Mouse (Mus musculus) liver, adult 2 months (tissue): ENCODE data around the gene Krtdap. TPM values are rescaled to one million over a fixed set of nuclear protein-coding genes. Genes with fewer than 3 reads are reported as not detected.
"Not testable (repeated sequence)": the region's sequence is repeated elsewhere in the genome, so short reads cannot be mapped to it uniquely, and the experiment has no call there.

Source experiments
- DNase-seq: peaks from one replicate; pipeline ENCODE4 v3.0.0-alpha.2; 2011; ENCODE audit warnings: low read depth, low spot score; ENCODE audit errors: extremely low read depth
- H3K27ac ChIP-seq: fragments of 200-500 bp; replicated peaks from 2 replicates; pipeline ENCODE4 v1.5.1; 2012; ENCODE audit warnings: low read depth, mild to moderate bottlenecking, control low read depth, inconsistent platforms, low read length; ENCODE audit not compliant: insufficient read depth
- H3K27me3 ChIP-seq: fragments of 200-500 bp; 2 replicates; pipeline ENCODE4 v1.6.1; 2012; ENCODE audit warnings: mild to moderate bottlenecking, moderate library complexity, low read length, inconsistent platforms; ENCODE audit not compliant: control insufficient read depth, insufficient read depth
- H3K36me3 ChIP-seq: fragments of 200-500 bp; 2 replicates; pipeline ENCODE4 v1.6.1; 2012; ENCODE audit warnings: low read length, inconsistent platforms; ENCODE audit not compliant: control insufficient read depth, insufficient read depth
- H3K4me1 ChIP-seq: fragments of 200-500 bp; 2 replicates; pipeline ENCODE4 v1.6.1; 2011; ENCODE audit warnings: low read length; ENCODE audit not compliant: control insufficient read depth, insufficient read depth
- H3K4me3 ChIP-seq: fragments of 200-500 bp; 2 replicates; pipeline ENCODE4 v1.5.1; 2011; ENCODE audit warnings: low read depth, mild to moderate bottlenecking, control low read depth, low read length, moderate library complexity; ENCODE audit not compliant: insufficient read depth
- H3K79me2 ChIP-seq: fragments of 200-500 bp; 2 replicates; pipeline ENCODE4 v1.6.1; 2012; ENCODE audit warnings: inconsistent platforms, mild to moderate bottlenecking, low read length, moderate library complexity; ENCODE audit not compliant: control insufficient read depth, insufficient read depth
- H3K9ac ChIP-seq: fragments of 200-500 bp; 2 replicates; pipeline ENCODE4 v1.6.1; 2012; ENCODE audit warnings: low read depth, mild to moderate bottlenecking, control low read depth, inconsistent platforms, low read length
- CTCF ChIP-seq: fragments of 200-500 bp; IDR thresholded peaks from 2 replicates; pipeline ENCODE4 v1.5.1; 2011; ENCODE audit warnings: low read depth, low read length, control low read depth
- POLR2A ChIP-seq: fragments of 200-500 bp; IDR thresholded peaks from 2 replicates; pipeline ENCODE4 v1.6.1; 2011; ENCODE audit warnings: low read length, control low read depth; ENCODE audit not compliant: insufficient read depth; ENCODE audit errors: extremely low read depth
- WGBS: fragments of 180-500 bp; shearing (Covaris S2); methylation state at CpG from one replicate; pipeline ENCODE4 v1.1.7; 2018; 5-methylcytosine and 5-hydroxymethylcytosine counted together
- polyA plus RNA-seq: library from polyadenylated mRNA; depleted of rRNA; stranded (reverse); fragments of >200 nt; gene quantifications from 2 replicates; pipeline ENCODE4 v1.2.3, GENCODE M21; 2012
- total RNA-seq: library from RNA; depleted of rRNA; stranded (reverse); fragments of >200 nt; gene quantifications from 2 replicates; pipeline ENCODE4 v1.2.3, GENCODE M21; 2014

Gene Krtdap
- total and polyA plus RNA-seq, 2 experiments = not detected

DNA sequence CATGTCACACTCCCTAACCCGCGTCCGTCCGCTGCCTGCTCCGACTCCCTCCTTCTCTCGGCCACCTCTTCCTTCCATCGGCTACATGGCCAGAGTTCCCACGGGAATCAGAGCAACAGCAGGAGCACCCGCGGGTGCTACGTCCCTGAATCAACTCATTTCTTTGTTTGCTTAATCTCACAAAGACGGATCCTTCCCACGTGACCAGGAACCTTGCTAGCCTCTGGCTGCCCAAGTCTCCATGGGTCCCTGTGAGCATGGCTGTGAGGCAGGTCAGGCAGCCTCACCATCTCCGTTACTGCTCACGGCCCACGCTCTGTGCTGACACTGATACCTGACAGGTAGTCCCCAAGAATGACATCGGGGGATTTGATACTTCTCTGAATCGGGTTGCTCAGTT, 36.0 kb downstream of the Krtdap start, which contains the start of gene Ffar2:
Gene Ffar2 (minus strand): TSS at position 101 of the 400 bp plus-strand sequence.
- H3K4me1 ChIP-seq = peaks cover 3% of the 10 kb centered on the region; the same call in 1 of the 2 replicates
- H3K4me3 ChIP-seq = no peak within 1 kb of the TSS
- H3K79me2 ChIP-seq = no peaks in the 10 kb centered on the region
- TF ChIP-seq CTCF (no peak), POLR2A (no peak)
- no peaks in the 10 kb centered on the region for H3K27me3 ChIP-seq
- H3K27ac ChIP-seq = no peak within 1 kb of the TSS
- H3K36me3 ChIP-seq = no peaks in the 10 kb centered on the region
- 94% methylated on average over 18 of the region's 18 CpGs for WGBS
- no peak within 1 kb of the TSS for H3K9ac ChIP-seq
- DNase-seq = no peak

DNA sequence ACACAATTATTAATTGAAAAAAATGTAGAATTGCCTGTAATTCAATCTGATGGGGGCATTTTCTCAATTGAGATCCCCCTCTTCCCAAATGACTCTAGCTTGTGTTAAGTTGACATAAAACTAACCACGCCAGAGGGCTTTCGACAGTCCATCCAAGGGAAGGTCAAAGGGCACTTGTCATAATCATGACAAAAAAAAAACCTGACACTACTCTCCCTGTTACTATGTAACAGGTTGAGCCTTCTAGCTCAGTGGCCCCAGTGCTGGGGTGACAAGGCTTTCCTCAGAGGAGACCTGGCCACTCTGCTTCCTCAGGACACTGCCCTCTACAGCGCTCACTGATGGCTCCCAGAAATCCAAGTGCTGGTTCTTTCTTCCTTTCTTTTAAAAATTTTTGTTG, 36.6 kb downstream of the Krtdap start:
- no peaks in the 10 kb centered on the region for H3K79me2 ChIP-seq
- no peak overlapping the region for H3K9ac ChIP-seq
- 49% methylated on average over 3 of the region's 3 CpGs for WGBS
- DNase-seq = peak; percentile 90
- H3K27me3 ChIP-seq = no peaks in the 10 kb centered on the region
- peaks cover 3% of the 10 kb centered on the region; the same call in 1 of the 2 replicates for H3K4me1 ChIP-seq
- no peaks in the 10 kb centered on the region for H3K36me3 ChIP-seq
- H3K4me3 ChIP-seq = no peak overlapping the region
- H3K27ac ChIP-seq = no peak overlapping the region
- TF ChIP-seq POLR2A = no peak
- no peak for TF ChIP-seq CTCF

DNA sequence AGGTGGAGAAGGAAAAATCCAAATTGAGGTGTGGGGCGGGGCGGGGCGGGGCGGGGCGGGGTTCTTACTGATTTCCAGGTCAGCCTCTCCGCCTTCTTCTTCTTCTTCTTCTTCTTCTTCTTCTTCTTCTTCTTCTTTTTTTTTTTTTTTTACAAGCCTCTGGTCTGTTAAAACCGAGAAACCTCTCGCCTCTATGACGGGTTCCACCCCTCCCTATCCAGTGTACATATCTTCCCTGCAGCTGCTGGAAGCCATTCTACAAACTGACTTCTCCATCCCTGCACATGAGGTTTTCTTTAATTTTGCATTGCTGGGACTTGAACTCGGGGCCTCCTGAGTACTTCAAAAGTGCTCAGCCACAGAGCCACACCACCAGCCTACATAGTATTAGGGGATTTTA, 39.0 kb downstream of the Krtdap start:
- no peak for DNase-seq
- H3K36me3 ChIP-seq = no peaks in the 10 kb centered on the region
- H3K79me2 ChIP-seq = no peaks in the 10 kb centered on the region
- H3K27me3 ChIP-seq = no peaks in the 10 kb centered on the region
- no peak overlapping the region for H3K4me3 ChIP-seq
- no peaks in the 10 kb centered on the region for H3K4me1 ChIP-seq
- WGBS = 92% methylated on average over 10 of the region's 10 CpGs
- no peak overlapping the region for H3K27ac ChIP-seq
- H3K9ac ChIP-seq = no peak overlapping the region
- TF ChIP-seq POLR2A = no peak
- TF ChIP-seq CTCF = no peak

DNA sequence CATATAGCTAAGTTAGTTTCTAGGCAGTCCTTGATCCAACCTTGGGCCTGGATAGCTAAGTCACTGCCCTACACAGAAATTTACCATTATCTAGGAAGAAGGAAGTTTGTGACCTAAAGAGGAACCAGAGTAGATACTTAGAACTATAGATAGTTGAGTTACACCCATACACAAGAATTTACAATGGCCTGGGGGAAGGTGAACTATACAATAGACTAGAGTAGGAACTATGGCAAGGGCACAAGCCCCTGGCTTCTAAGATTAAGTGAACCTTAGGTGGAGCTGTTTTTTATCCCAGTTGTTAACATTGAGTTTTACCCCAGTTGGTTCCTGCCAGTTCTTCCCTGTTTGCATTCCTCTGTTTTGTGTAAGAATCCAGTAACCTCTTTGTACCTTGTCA, 41.2 kb downstream of the Krtdap start:
- H3K4me1 ChIP-seq, H3K9ac ChIP-seq, DNase-seq, H3K4me3 ChIP-seq, H3K27me3 ChIP-seq, H3K36me3 ChIP-seq, H3K79me2 ChIP-seq, H3K27ac ChIP-seq: not testable (repeated sequence)

DNA sequence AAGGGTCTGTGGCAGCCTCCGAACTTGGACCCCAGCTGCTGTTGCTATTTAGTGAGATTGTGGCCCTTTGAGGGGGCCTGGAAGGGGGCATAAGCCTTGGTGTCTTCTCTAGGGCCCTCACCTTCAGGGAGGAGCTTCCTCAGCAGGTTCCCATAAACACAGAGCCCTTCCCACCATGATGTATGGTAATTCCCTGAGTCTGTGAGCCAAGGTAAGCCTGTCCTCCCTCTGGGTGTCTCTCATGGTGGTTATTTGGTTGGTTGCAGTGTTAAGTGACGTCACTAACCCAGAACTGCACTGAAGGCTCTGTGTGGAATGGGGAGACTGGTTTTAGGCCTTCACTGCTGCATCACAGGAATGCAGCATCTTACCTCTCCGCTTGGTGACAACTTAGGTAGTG, 41.7 kb downstream of the Krtdap start:
- Histone ChIP-seq H3K4me1 (no peaks in the 10 kb centered on the region), H3K36me3 (no peaks in the 10 kb centered on the region), H3K4me3 (no peak overlapping the region), H3K79me2 (no peaks in the 10 kb centered on the region), H3K27me3 (0 out of 2 replicates have a peak, but pooled peaks cover 2% of the 10 kb centered on the region), H3K9ac (no peak overlapping the region), H3K27ac (no peak overlapping the region)
- no peak for DNase-seq
- 79% methylated on average over 3 of the region's 3 CpGs for whole genome bisulfite sequencing
- no peak for TF ChIP-seq POLR2A
- TF ChIP-seq CTCF = no peak

DNA sequence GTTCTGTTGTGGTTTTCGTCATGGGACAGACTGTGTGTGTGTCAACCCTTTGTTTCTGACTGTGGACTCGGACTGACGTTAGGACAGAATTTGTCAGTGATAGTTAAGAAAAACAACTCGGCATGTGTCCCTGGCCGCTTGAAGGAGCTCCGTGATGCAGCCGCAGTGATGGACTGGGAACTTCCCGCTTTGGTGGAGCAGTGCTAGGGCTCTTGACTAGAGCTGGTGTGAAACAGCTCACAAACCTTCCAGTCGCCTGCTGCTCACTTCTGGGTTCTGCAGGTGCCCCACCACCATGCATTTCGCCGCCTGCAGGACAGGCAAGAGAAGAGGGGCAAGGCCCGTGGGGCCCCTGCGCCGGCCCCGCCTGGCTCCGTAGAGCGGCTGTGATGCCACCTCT, 44.6 kb downstream of the Krtdap start:
- Histone ChIP-seq H3K79me2 (no peaks in the 10 kb centered on the region), H3K4me1 (no peaks in the 10 kb centered on the region), H3K27me3 (0 out of 2 replicates have a peak, but pooled peaks cover 2% of the 10 kb centered on the region), H3K27ac (no peak overlapping the region), H3K36me3 (no peaks in the 10 kb centered on the region), H3K9ac (no peak overlapping the region), H3K4me3 (no peak overlapping the region)
- TF ChIP-seq CTCF = no peak
- no peak for TF ChIP-seq POLR2A
- no peak for DNase-seq
- WGBS = 83% methylated on average over 11 of the region's 17 CpGs

DNA sequence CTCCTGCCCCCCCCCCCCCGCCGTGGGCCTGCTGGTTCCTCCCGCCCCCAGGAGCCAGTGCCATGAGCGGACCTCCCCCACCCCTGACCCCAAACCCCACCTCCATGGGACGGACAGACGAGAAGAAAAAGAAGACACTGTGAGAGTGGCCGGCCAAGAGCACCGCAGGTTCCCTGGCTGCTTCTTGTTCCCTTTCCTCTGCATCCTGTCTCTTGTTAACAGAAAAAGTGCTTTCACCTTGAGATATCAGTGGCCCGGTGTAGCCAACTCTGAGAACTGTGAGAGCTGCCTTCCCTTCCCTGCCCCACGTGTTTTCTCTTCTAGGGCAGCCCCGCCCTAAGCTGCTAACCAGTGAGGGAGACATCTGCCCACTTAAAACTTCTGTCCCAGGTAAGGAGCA, 45.0 kb downstream of the Krtdap start:
- WGBS = 63% methylated on average over 7 of the region's 11 CpGs
- H3K36me3 ChIP-seq, H3K4me3 ChIP-seq, H3K4me1 ChIP-seq, DNase-seq, H3K27me3 ChIP-seq, H3K9ac ChIP-seq, H3K27ac ChIP-seq, H3K79me2 ChIP-seq: not testable (repeated sequence)
